In genomic region chr11:121672312-121672989, GRCm38 (mm10) we compare ENCODE assay signal across 8 mouse cellular contexts. TPM values are rescaled to one million over a fixed set of nuclear protein-coding genes. Genes with fewer than 3 reads are reported as not detected.
DNase-seq lines count a peak whose midpoint lies in the region; ATAC-seq and TF ChIP-seq lines count a peak whose summit lies in the region.

No protein-coding gene starts in this region.

- H3K9ac ChIP-seq in lung, postnatal 0 days (replicated peaks; ENCODE audit: low read depth), result peak overlapping the region; percentile 39
- peak overlapping the region; percentile 86 for H3K9ac ChIP-seq in intestine, embryonic 16.5 days (ENCODE audit: low read depth, low read length)
- H3K9ac ChIP-seq in neural tube, embryonic 15.5 days (replicated peaks), result peak overlapping the region; percentile 84

- 2% methylated on average over 21 of the region's 22 CpGs for WGBS in lung, postnatal 0 days
- WGBS in intestine, embryonic 16.5 days, result 1% methylated on average over 22 of the region's 22 CpGs
- WGBS in neural tube, embryonic 15.5 days, result 3% methylated on average over 22 of the region's 22 CpGs

- H3K9me3 ChIP-seq in lung, postnatal 0 days (ENCODE audit: low read length), result no peaks in the 10 kb centered on the region
- H3K9me3 ChIP-seq in intestine, embryonic 16.5 days (ENCODE audit: control insufficient read depth, low read length), result no peaks in the 10 kb centered on the region
- 0 out of 2 replicates have a peak, but pooled peaks cover 3% of the 10 kb centered on the region for H3K9me3 ChIP-seq in neural tube, embryonic 15.5 days (replicated peaks)

- ATAC-seq in lung, postnatal 0 days, result no peak
- peak; percentile 59 for ATAC-seq in intestine, embryonic 16.5 days
- peak; percentile 69 for ATAC-seq in neural tube, embryonic 15.5 days (ENCODE audit: low FRiP score)

- H3K27me3 ChIP-seq in lung, postnatal 0 days (replicated peaks; ENCODE audit: insufficient read depth, low read length), result no peaks in the 10 kb centered on the region
- no peaks in the 10 kb centered on the region for H3K27me3 ChIP-seq in intestine, embryonic 16.5 days (replicated peaks; ENCODE audit: control insufficient read depth, insufficient read depth, low read length)
- H3K27me3 ChIP-seq in neural tube, embryonic 15.5 days (replicated peaks), result no peaks in the 10 kb centered on the region

- H3K27ac ChIP-seq in lung, postnatal 0 days (ENCODE audit: low read length), result peak overlapping the region; percentile 85
- peak overlapping the region; percentile 97 for H3K27ac ChIP-seq in intestine, embryonic 16.5 days (ENCODE audit: low read length)
- peak overlapping the region; percentile 94 for H3K27ac ChIP-seq in neural tube, embryonic 15.5 days (replicated peaks)

- DNase-seq in adrenal gland, adult 2 months, result peak; percentile 57
- DNase-seq in adrenal gland, adult 8-10 months, result no peak
- peak; percentile 15 for DNase-seq in lung, postnatal 0 days (ENCODE audit: low spot score)
- no peak for DNase-seq in lung, postnatal 4 days
- DNase-seq in thymus, postnatal 10 days (ENCODE audit: low spot score in 2 of 2), result no peak
- DNase-seq in right cerebral cortex, postnatal 4 days, result no peak

- H3K4me1 ChIP-seq in lung, postnatal 0 days (ENCODE audit: insufficient read depth, low read depth, low read length), result peaks cover 4% of the 10 kb centered on the region; the same call in 1 of the 2 replicates
- peaks cover 8% of the 10 kb centered on the region; the same call in 1 of the 2 replicates for H3K4me1 ChIP-seq in intestine, embryonic 16.5 days (ENCODE audit: control insufficient read depth, insufficient read depth, low read length)
- H3K4me1 ChIP-seq in neural tube, embryonic 15.5 days, result peaks cover 12% of the 10 kb centered on the region

- TF ChIP-seq EP300 in lung, postnatal 0 days (IDR thresholded peaks at IDR 0.05), result no peak

- peak overlapping the region; percentile 54 for H3K4me3 ChIP-seq in lung, postnatal 0 days (ENCODE audit: low read depth, low read length)
- peak overlapping the region; percentile 79 for H3K4me3 ChIP-seq in intestine, embryonic 16.5 days (ENCODE audit: low read length)
- H3K4me3 ChIP-seq in neural tube, embryonic 15.5 days (replicated peaks), result peak overlapping the region; percentile 71

- peak overlapping the region; percentile 83 for H3K4me2 ChIP-seq in lung, postnatal 0 days (replicated peaks; ENCODE audit: low read depth, low read length)
- H3K4me2 ChIP-seq in intestine, embryonic 16.5 days (ENCODE audit: low read depth, low read length), result peak overlapping the region; percentile 84
- H3K4me2 ChIP-seq in neural tube, embryonic 15.5 days, result peak overlapping the region; percentile 77

- H3K36me3 ChIP-seq in lung, postnatal 0 days (ENCODE audit: insufficient read depth, low read length), result no peaks in the 10 kb centered on the region
- H3K36me3 ChIP-seq in intestine, embryonic 16.5 days (ENCODE audit: control insufficient read depth, insufficient read depth, low read length), result no peaks in the 10 kb centered on the region
- peaks cover 5% of the 10 kb centered on the region; the same call in 1 of the 2 replicates for H3K36me3 ChIP-seq in neural tube, embryonic 15.5 days

- no peak for TF ChIP-seq CTCF in lung, postnatal 0 days (IDR thresholded peaks at IDR 0.05)

RNA-seq across cellular contexts. Expression of gene B3gntl1, which starts 0.5 kb away (rescaled TPM):
- total RNA-seq in adrenal gland, adult 2 months (2021), result 1 to 10 TPM; 7.4 to 10.0 TPM
- polyA plus RNA-seq in adrenal gland, adult 2 months (2012; rRNA removed), result 9.2 and 11.1 TPM in 2 replicates
- total RNA-seq in adrenal gland, adult 8-10 months (2022), result 10 to 100 TPM; 11.4 to 16.4 (median 14.5) TPM
- 3.4 and 4.3 TPM in 2 replicates for polyA plus RNA-seq in lung, postnatal 0 days (2015; fragmentation: Nextera tagmentation; extraction: Ambion mirVana)
- polyA plus RNA-seq in intestine, embryonic 16.5 days (2015; fragmentation: Nextera tagmentation; extraction: Ambion mirVana), result 6.8 and 7.2 TPM in 2 replicates
- polyA plus RNA-seq in neural tube, embryonic 15.5 days (2015; fragmentation: Nextera tagmentation; extraction: Ambion mirVana), result 6.5 and 7.7 TPM in 2 replicates

RNA-seq across cellular contexts. Expression of gene Metrnl, which starts 28.9 kb away (rescaled TPM):
- 10 to 100 TPM; 14.0 to 44.3 TPM for total RNA-seq in adrenal gland, adult 2 months (2021)
- polyA plus RNA-seq in adrenal gland, adult 2 months (2012; rRNA removed), result 33.2 and 42.1 TPM in 2 replicates
- total RNA-seq in adrenal gland, adult 8-10 months (2022), result 10 to 100 TPM; 10.8 to 29.6 (median 21.0) TPM
- polyA plus RNA-seq in lung, postnatal 0 days (2015; fragmentation: Nextera tagmentation; extraction: Ambion mirVana), result 22.3 and 23.6 TPM in 2 replicates
- polyA plus RNA-seq in intestine, embryonic 16.5 days (2015; fragmentation: Nextera tagmentation; extraction: Ambion mirVana), result 40.3 and 44.9 TPM in 2 replicates
- polyA plus RNA-seq in neural tube, embryonic 15.5 days (2015; fragmentation: Nextera tagmentation; extraction: Ambion mirVana), result 23.4 and 24.9 TPM in 2 replicates

Comparison
In these comparisons a context has a peak if more than half of its experiments do, and no peak if none do; other contexts are left out.
1. DNase-seq: peak in adrenal gland, adult 2 months (single experiment) and lung, postnatal 0 days (single experiment); none in adrenal gland, adult 8-10 months (single experiment), lung, postnatal 4 days (0 of 2), thymus, postnatal 10 days (0 of 2) and right cerebral cortex, postnatal 4 days (single experiment).
2. Peak in every context shown above with its lines, with median percentiles within 50 percentile points of each other: H3K27ac ChIP-seq, H3K4me2 ChIP-seq, H3K4me3 ChIP-seq and H3K9ac ChIP-seq.